Mouse (Mus musculus) kidney, embryonic 14.5 days (tissue): ENCODE results near the gene Arhgap32. TPM values are rescaled to one million over a fixed set of nuclear protein-coding genes. Genes with fewer than 3 reads are reported as not detected.

Experiments
- ATAC-seq: fragments of 200-750 bp; cut with Nextera tagmentation; 2 replicates; pipeline ENCODE4 v1.8.0; 2017; ENCODE audit warnings: moderate number of reproducible peaks, mild to moderate bottlenecking, moderate TSS enrichment, moderate library complexity; ENCODE audit not compliant: low FRiP score, low TSS enrichment
- H3K27ac ChIP-seq: fragments of 300-500 bp; sonication (generic); 2 replicates; pipeline ENCODE4 v1.5.1; 2014; ENCODE audit warnings: low read depth, mild to moderate bottlenecking, low read length, moderate library complexity, mixed read lengths
- H3K27me3 ChIP-seq: fragments of 300-500 bp; sonication (generic); 2 replicates; pipeline ENCODE4 v1.6.1; 2014; ENCODE audit warnings: mild to moderate bottlenecking, low read length; ENCODE audit not compliant: control insufficient read depth, insufficient read depth
- H3K36me3 ChIP-seq: fragments of 300-500 bp; sonication (generic); 2 replicates; pipeline ENCODE4 v1.6.1; 2014; ENCODE audit warnings: low read length, mixed read lengths; ENCODE audit not compliant: control insufficient read depth, insufficient read depth
- H3K4me1 ChIP-seq: fragments of 300-500 bp; sonication (generic); 2 replicates; pipeline ENCODE4 v1.6.1; 2014; ENCODE audit warnings: low read length, mixed read lengths; ENCODE audit not compliant: control insufficient read depth, insufficient read depth
- H3K4me2 ChIP-seq: fragments of 300-500 bp; sonication (generic); replicated peaks from 2 replicates; pipeline ENCODE4 v1.6.1; 2014; ENCODE audit warnings: low read depth, mild to moderate bottlenecking, low read length
- H3K4me3 ChIP-seq: fragments of 300-500 bp; sonication (generic); 2 replicates; pipeline ENCODE4 v1.5.1; 2014; ENCODE audit warnings: mild to moderate bottlenecking, low read length
- H3K9ac ChIP-seq: fragments of 300-500 bp; sonication (generic); 2 replicates; pipeline ENCODE4 v1.6.1; 2014; ENCODE audit warnings: low read depth, mild to moderate bottlenecking, low read length, moderate library complexity
- H3K9me3 ChIP-seq: fragments of 300-500 bp; sonication (generic); 2 replicates; pipeline ENCODE4 v1.6.1; 2016; ENCODE audit warnings: low read length; ENCODE audit not compliant: control insufficient read depth
- WGBS: fragments of 180-500 bp; shearing (Covaris S2); extraction: QIAGEN DNeasy Blood & Tissue Kit; methylation state at CpG from one replicate; pipeline ENCODE4 v1.1.7; 2014; 5-methylcytosine and 5-hydroxymethylcytosine counted together
- polyA plus RNA-seq: library from polyadenylated mRNA; unstranded; fragments of >200 nt; fragmentation: Nextera tagmentation; extraction: Ambion mirVana; gene quantifications from 2 replicates; pipeline ENCODE4 v1.2.1, GENCODE M21; 2014

Gene Arhgap32
- polyA plus RNA-seq, 1 experiment from 2014 or later = 10.6 TPM

- Histone ChIP-seq H3K27ac (no peak overlapping the region), H3K9me3 (no peaks in the 10 kb centered on the region), H3K4me2 (no peak overlapping the region), H3K36me3 (no peaks in the 10 kb centered on the region), H3K4me3 (no peak overlapping the region), H3K9ac (no peak overlapping the region), H3K4me1 (peaks cover 4% of the 10 kb centered on the region; the same call in 1 of the 2 replicates), H3K27me3 (no peaks in the 10 kb centered on the region)
- WGBS = 87% methylated on average over 8 of the region's 8 CpGs
- ATAC-seq = no peak
These were observed 91.2 kb downstream of the Arhgap32 start for GRCm38 (mm10) chr9:32207133-32207532.

- H3K4me2 ChIP-seq = no peak overlapping the region
- no peak overlapping the region; the same call in 1 of the 2 replicates for H3K9ac ChIP-seq
- peaks cover 4% of the 10 kb centered on the region; the same call in 1 of the 2 replicates for H3K4me1 ChIP-seq
- WGBS = 88% methylated on average over 5 of the region's 5 CpGs
- H3K27me3 ChIP-seq = no peaks in the 10 kb centered on the region
- no peak overlapping the region for H3K27ac ChIP-seq
- no peak overlapping the region for H3K4me3 ChIP-seq
- H3K9me3 ChIP-seq = no peaks in the 10 kb centered on the region
- no peaks in the 10 kb centered on the region for H3K36me3 ChIP-seq
- ATAC-seq = no peak
These were observed 92.1 kb downstream of the Arhgap32 start for GRCm38 (mm10) chr9:32208071-32208470.

- Histone ChIP-seq H3K27me3 (no peaks in the 10 kb centered on the region), H3K9me3 (no peaks in the 10 kb centered on the region), H3K4me2 (no peak overlapping the region), H3K4me1 (no peaks in the 10 kb centered on the region), H3K27ac (no peak overlapping the region), H3K4me3 (no peak overlapping the region), H3K36me3 (no peaks in the 10 kb centered on the region), H3K9ac (no peak overlapping the region)
- WGBS = 86% methylated on average over 5 of the region's 5 CpGs
- ATAC-seq = no peak
These were observed 101.1 kb downstream of the Arhgap32 start for GRCm38 (mm10) chr9:32216820-32217567.

GRCm38 (mm10) chr9:32219400-32219799 is 103.5 kb downstream of the Arhgap32 start:
- H3K4me1 ChIP-seq = peaks cover 12% of the 10 kb centered on the region; the same call in 1 of the 2 replicates
- WGBS = 86% methylated on average over 4 of the region's 4 CpGs

GRCm38 (mm10) chr9:32222184-32222583 is 106.2 kb downstream of the Arhgap32 start:
- H3K4me2 ChIP-seq = no peak overlapping the region
- ATAC-seq = no peak

More at GRCm38 (mm10) chr9:32219400-32219799, 103.5 kb downstream of the Arhgap32 start:
- ATAC-seq = no peak
- Histone ChIP-seq H3K9ac (no peak overlapping the region), H3K9me3 (no peaks in the 10 kb centered on the region), H3K4me3 (no peak overlapping the region), H3K27me3 (no peaks in the 10 kb centered on the region), H3K4me2 (no peak overlapping the region), H3K36me3 (no peaks in the 10 kb centered on the region), H3K27ac (no peak overlapping the region)

GRCm38 (mm10) chr9:32223739-32224529 is 108.0 kb downstream of the Arhgap32 start:
- Histone ChIP-seq H3K36me3 (no peaks in the 10 kb centered on the region), H3K4me2 (peak overlapping the region; percentile 24), H3K27ac (peak overlapping the region; percentile 67), H3K9ac (0 out of 2 replicates have a peak overlapping the region, but pooled peaks have one; percentile 40), H3K4me3 (peak overlapping the region; percentile 24), H3K27me3 (no peaks in the 10 kb centered on the region), H3K4me1 (peaks cover 12% of the 10 kb centered on the region; the same call in 1 of the 2 replicates), H3K9me3 (no peaks in the 10 kb centered on the region)
- peak; percentile 80; the same call in 1 of the 2 replicates for ATAC-seq
- 40% methylated on average over 5 of the region's 5 CpGs for WGBS

More at GRCm38 (mm10) chr9:32222184-32222583, 106.2 kb downstream of the Arhgap32 start:
- Histone ChIP-seq H3K9ac (no peak overlapping the region), H3K27ac (no peak overlapping the region), H3K4me1 (peaks cover 12% of the 10 kb centered on the region; the same call in 1 of the 2 replicates), H3K36me3 (no peaks in the 10 kb centered on the region), H3K27me3 (no peaks in the 10 kb centered on the region), H3K4me3 (no peak overlapping the region), H3K9me3 (no peaks in the 10 kb centered on the region)
- 84% methylated on average over 4 of the region's 4 CpGs for WGBS

- Histone ChIP-seq H3K36me3 (no peaks in the 10 kb centered on the region), H3K27me3 (no peaks in the 10 kb centered on the region), H3K9me3 (no peaks in the 10 kb centered on the region), H3K9ac (no peak overlapping the region), H3K27ac (no peak overlapping the region), H3K4me2 (peak overlapping the region; percentile 31), H3K4me1 (peaks cover 12% of the 10 kb centered on the region; the same call in 1 of the 2 replicates), H3K4me3 (no peak overlapping the region; the same call in 1 of the 2 replicates)
- ATAC-seq = no peak
- 81% methylated on average over 4 of the region's 4 CpGs for WGBS
These were observed 109.0 kb downstream of the Arhgap32 start for GRCm38 (mm10) chr9:32224937-32225336.

- Histone ChIP-seq H3K9me3 (no peaks in the 10 kb centered on the region), H3K4me3 (no peak overlapping the region), H3K27me3 (no peaks in the 10 kb centered on the region), H3K9ac (no peak overlapping the region), H3K27ac (no peak overlapping the region), H3K4me2 (no peak overlapping the region), H3K36me3 (no peaks in the 10 kb centered on the region), H3K4me1 (peaks cover 12% of the 10 kb centered on the region; the same call in 1 of the 2 replicates)
- 67% methylated on average over 1 of the region's 1 CpGs for WGBS
- no peak for ATAC-seq
These were observed 109.6 kb downstream of the Arhgap32 start for GRCm38 (mm10) chr9:32225584-32225983.
